Mouse (Mus musculus) urinary bladder, postnatal 0 days (tissue): Measurements from ENCODE around the gene Fcgr1. TPM values are rescaled to one million over a fixed set of nuclear protein-coding genes. Genes with fewer than 3 reads are reported as not detected.

Experiments used
- microRNA-seq: library from miRNA; unstranded; fragments of <30 nt; microRNA quantifications from one replicate; pipeline ENCODE4, GENCODE M21; 2016
- polyA plus RNA-seq: library from polyadenylated mRNA; unstranded; fragments of >200 nt; fragmentation: Nextera tagmentation; extraction: Ambion mirVana; gene quantifications from 2 replicates; pipeline ENCODE4 v1.2.1, GENCODE M21; 2015

The Fcgr1 gene
- polyA plus RNA-seq: 4.6 and 8.0 TPM in 2 replicates

GRCm38 (mm10) chr3:96293787-96294186 lies at the start of gene Fcgr1:
TSS of gene Fcgr1 (minus strand) at chr3:96293969.

GRCm38 (mm10) chr3:96269511-96270474 lies 24.0 kb downstream of the Fcgr1 start, which contains the start of gene Hist2h2bb:
TSS of gene Hist2h2bb (plus strand) at chr3:96269752.

GRCm38 (mm10) chr3:96268051-96268775 lies 25.6 kb downstream of the Fcgr1 start, which contains the start of gene Hist2h3b:
TSS of gene Hist2h3b (plus strand) at chr3:96268654.

GRCm38 (mm10) chr3:96262979-96263550 lies 30.7 kb downstream of the Fcgr1 start, which contains the start of gene Hist2h4:
TSS of gene Hist2h4 (minus strand) at chr3:96263311.

GRCm38 (mm10) chr3:96246427-96246856 lies 47.3 kb downstream of the Fcgr1 start, which contains the start of gene Hist2h3c1:
TSS of gene Hist2h3c1 (plus strand) at chr3:96246685.

GRCm38 (mm10) chr3:96245003-96245886 lies 48.5 kb downstream of the Fcgr1 start, which contains the start of gene Hist2h2aa1:
TSS of gene Hist2h2aa1 (plus strand) at chr3:96245497.

GRCm38 (mm10) chr3:96239949-96240798 lies 53.6 kb downstream of the Fcgr1 start, which contains the start of gene Hist2h2aa2:
TSS of gene Hist2h2aa2 (minus strand) at chr3:96240276.

GRCm38 (mm10) chr3:96238954-96239793 lies 54.6 kb downstream of the Fcgr1 start, which contains the start of gene Hist2h3c2:
TSS of gene Hist2h3c2 (minus strand) at chr3:96239127.

Small RNA genes within 50 kb of the gene (microRNA-seq; reads per million reads assigned to microRNA genes)
- not detected for gene Gm47311
- not detected for gene Gm47313

Other genes with a start within 250 kb of the Fcgr1 start
- 24.9 and 26.9 TPM in 2 replicates for gene Vps45, start 235.5 kb downstream of the Fcgr1 start, polyA plus RNA-seq
- gene Otud7b, start 189.4 kb downstream of the Fcgr1 start, polyA plus RNA-seq: 18.0 and 20.8 TPM in 2 replicates
- 13.2 and 15.1 TPM in 2 replicates for gene Mtmr11, start 132.0 kb downstream of the Fcgr1 start, polyA plus RNA-seq
- 80.2 and 87.8 TPM in 2 replicates for gene Sf3b4, start 121.6 kb downstream of the Fcgr1 start, polyA plus RNA-seq
- 2.2 and 2.8 TPM in 2 replicates for gene Sv2a, start 112.8 kb downstream of the Fcgr1 start, polyA plus RNA-seq
- 40.9 and 46.7 TPM in 2 replicates for gene Bola1, start 74.3 kb downstream of the Fcgr1 start, polyA plus RNA-seq
- gene Hist2h2ab, start 74.1 kb downstream of the Fcgr1 start, polyA plus RNA-seq: not detected in 2 replicates
- 1.8 and 3.0 TPM in 2 replicates for gene Hist2h2ac, start 73.1 kb downstream of the Fcgr1 start, polyA plus RNA-seq
- gene Hist2h2be, start 72.8 kb downstream of the Fcgr1 start, polyA plus RNA-seq: 3.3 and 3.4 TPM in 2 replicates
- 2.2 and 3.0 TPM in 2 replicates for gene Hist2h3c2, start 54.8 kb downstream of the Fcgr1 start, polyA plus RNA-seq
- 129 and 159 TPM in 2 replicates for gene Hist2h2aa2, start 53.7 kb downstream of the Fcgr1 start, polyA plus RNA-seq
- 43.1 and 47.9 TPM in 2 replicates for gene Hist2h2aa1, start 48.5 kb downstream of the Fcgr1 start, polyA plus RNA-seq
- gene Hist2h3c1, start 47.3 kb downstream of the Fcgr1 start, polyA plus RNA-seq: 0.58 and 1.5 TPM in 2 replicates
- 4.2 and 7.1 TPM in 2 replicates for gene Hist2h4, start 30.7 kb downstream of the Fcgr1 start, polyA plus RNA-seq
- gene Hist2h3b, start 25.3 kb downstream of the Fcgr1 start, polyA plus RNA-seq: 12.7 and 16.3 TPM in 2 replicates
- gene Hist2h2bb, start 24.2 kb downstream of the Fcgr1 start, polyA plus RNA-seq: 0.95 and 1.8 TPM in 2 replicates
- 0.30 and 0.35 TPM in 2 replicates for gene BC107364, start 158.3 kb upstream of the Fcgr1 start, polyA plus RNA-seq
- not detected in 2 replicates for gene Hfe2, start 231.2 kb upstream of the Fcgr1 start, polyA plus RNA-seq